Mouse (Mus musculus): Measurements from ENCODE around the gene Gng8.

GRCm38 (mm10) chr7:16924037-16924834 is 32.6 kb downstream of the Gng8 start, which contains the start of gene Calm3:
- peak; percentile 50 for TF ChIP-seq POLR2A (IDR thresholded peaks at IDR 0.05; ENCODE audit: insufficient read length, low read depth)
- TF ChIP-seq CEBPB (IDR thresholded peaks at IDR 0.05; ENCODE audit: insufficient read depth, poor library complexity, severe bottlenecking) = no peak
